Mouse (Mus musculus): ENCODE measurements around the gene Mdc1.

Mdc1 gene

GRCm38 (mm10) chr17:35896781-35897643 lies 55.7 kb downstream of the Mdc1 start, which contains the start of gene 2310061I04Rik:
2310061I04Rik (minus strand) TSS chr17:35897431.
- peak; percentile 94 for DNase-seq

GRCm38 (mm10) chr17:35897644-35898573 lies 56.6 kb downstream of the Mdc1 start:
- DNase-seq = no peak

- no peak for DNase-seq
Measured at GRCm38 (mm10) chr17:35900636-35901035, 59.3 kb downstream of the Mdc1 start.

- DNase-seq = peak; percentile 73
Measured at GRCm38 (mm10) chr17:35903343-35903991, 62.2 kb downstream of the Mdc1 start.

GRCm38 (mm10) chr17:35903992-35904355 lies 62.7 kb downstream of the Mdc1 start:
- no peak for DNase-seq

GRCm38 (mm10) chr17:35905587-35905986 lies 64.3 kb downstream of the Mdc1 start:
- DNase-seq = no peak

- DNase-seq = no peak
Measured at GRCm38 (mm10) chr17:35907609-35908008, 66.3 kb downstream of the Mdc1 start.

Measured in kidney, adult 9 months (tissue).